Mouse (Mus musculus) megakaryocyte-erythroid progenitor cell, adult 5-6 weeks (primary cell): ENCODE data around the gene Bach2. TPM values are rescaled to one million over a fixed set of nuclear protein-coding genes. Genes with fewer than 3 reads are reported as not detected.

Experiments
- ATAC-seq: replicated peaks from 2 replicates; pipeline ENCODE4 v1.8.0; 2016; ENCODE audit warnings: mild to moderate bottlenecking, inconsistent platforms; ENCODE audit not compliant: severe bottlenecking, poor library complexity, low FRiP score, low TSS enrichment
- total RNA-seq, 2 experiments: library from RNA; stranded (forward) in 1 of 2; stranded (reverse) in 1 of 2; fragments of 200-1000, 215-1000 nt in 1 of 2; fragments of >200 nt in 1 of 2; fragmentation: Nextera tagmentation in 1 of 2; gene quantifications; 2 replicates each; pipeline ENCODE4 v1.2.3; 2014 to 2017

Bach2 gene
- total RNA-seq, 2 experiments from 2014 or later = 0.52 to 16.9 TPM

GRCm38 (mm10) chr4:32286405-32286804, 47.8 kb downstream of the Bach2 start:
- no peak for ATAC-seq

GRCm38 (mm10) chr4:32288036-32288860, 49.6 kb downstream of the Bach2 start:
- ATAC-seq = peak; percentile 18; the same call in 1 of the 2 replicates

- no peak for ATAC-seq
These were observed 51.2 kb downstream of the Bach2 start for GRCm38 (mm10) chr4:32289845-32290244.

- peak; percentile 68; the same call in 1 of the 2 replicates for ATAC-seq
These were observed 52.8 kb downstream of the Bach2 start for GRCm38 (mm10) chr4:32291406-32291805.

- ATAC-seq = no peak
These were observed 55.2 kb downstream of the Bach2 start for GRCm38 (mm10) chr4:32293686-32294265.

- ATAC-seq = no peak
These were observed 58.6 kb downstream of the Bach2 start for GRCm38 (mm10) chr4:32297071-32297671.

GRCm38 (mm10) chr4:32299221-32299620, 60.6 kb downstream of the Bach2 start:
- no peak for ATAC-seq

GRCm38 (mm10) chr4:32299970-32300369, 61.4 kb downstream of the Bach2 start:
- ATAC-seq = no peak

GRCm38 (mm10) chr4:32302668-32303067, 64.1 kb downstream of the Bach2 start:
- no peak for ATAC-seq

- no peak for ATAC-seq
These were observed 64.5 kb downstream of the Bach2 start for GRCm38 (mm10) chr4:32303076-32303475.

GRCm38 (mm10) chr4:32303674-32304073, 65.1 kb downstream of the Bach2 start:
- ATAC-seq = peak; percentile 65

- no peak for ATAC-seq
These were observed 65.7 kb downstream of the Bach2 start for GRCm38 (mm10) chr4:32304221-32304703.

GRCm38 (mm10) chr4:32305036-32305615, 66.5 kb downstream of the Bach2 start:
- ATAC-seq = no peak

- no peak for ATAC-seq
These were observed 67.1 kb downstream of the Bach2 start for GRCm38 (mm10) chr4:32305683-32306082.

GRCm38 (mm10) chr4:32306169-32306792, 67.7 kb downstream of the Bach2 start:
- ATAC-seq = no peak

GRCm38 (mm10) chr4:32307215-32307614, 68.6 kb downstream of the Bach2 start:
- peak; percentile 56 for ATAC-seq

GRCm38 (mm10) chr4:32312171-32312946, 73.8 kb downstream of the Bach2 start:
- no peak for ATAC-seq

- no peak for ATAC-seq
These were observed 76.3 kb downstream of the Bach2 start for GRCm38 (mm10) chr4:32314919-32315318.

GRCm38 (mm10) chr4:32318608-32319007, 80.0 kb downstream of the Bach2 start:
- ATAC-seq = no peak
